Mouse (Mus musculus): ENCODE measurements at regions not wholly inside any gene's neighbourhood (a gene's known extent, or its start where the extent isn't known, plus 50 kb on each side); places are given as distances from the start of the nearest gene placed in this dataset.
A peak's percentile ranks its signal among the peaks of the same experiment; 100 is the strongest.

- Histone ChIP-seq H3K27me3 (replicated peaks; ENCODE audit: control insufficient read depth, insufficient read depth, low read length) (no peaks in the 10 kb centered on the region), H3K9ac (ENCODE audit: low read depth, low read length) (no peak overlapping the region), H3K36me3 (ENCODE audit: control insufficient read depth, insufficient read depth, low read length) (no peaks in the 10 kb centered on the region), H3K9me3 (ENCODE audit: control insufficient read depth, low read length) (no peaks in the 10 kb centered on the region), H3K4me2 (ENCODE audit: low read depth, low read length) (no peak overlapping the region), H3K4me1 (ENCODE audit: control insufficient read depth, insufficient read depth, low read length) (no peaks in the 10 kb centered on the region), H3K27ac (replicated peaks; ENCODE audit: low read depth, low read length) (no peak overlapping the region), H3K4me3 (ENCODE audit: low read depth, low read length) (no peak overlapping the region)
- DNase-seq (ENCODE audit: low spot score) = peak; percentile 60
- 28% methylated on average over 6 of the region's 6 CpGs for WGBS
- peak; percentile 60 for ATAC-seq (ENCODE audit: low read depth)
Measured at GRCm38 (mm10) chr4:97465932-97466666, 283.1 kb upstream of the Gm10192 start.

GRCm38 (mm10) chr4:97465517-97465916 is 282.6 kb upstream of the Gm10192 start:
- DNase-seq (ENCODE audit: low spot score) (no peak), ATAC-seq (ENCODE audit: low read depth) (peak; percentile 22; the same call in 1 of the 2 replicates)
- H3K36me3 ChIP-seq (ENCODE audit: control insufficient read depth, insufficient read depth, low read length) = no peaks in the 10 kb centered on the region
- no peak overlapping the region for H3K4me3 ChIP-seq (ENCODE audit: low read depth, low read length)
- no peak overlapping the region for H3K9ac ChIP-seq (ENCODE audit: low read depth, low read length)
- H3K27me3 ChIP-seq (replicated peaks; ENCODE audit: control insufficient read depth, insufficient read depth, low read length) = no peaks in the 10 kb centered on the region
- no peak overlapping the region for H3K27ac ChIP-seq (replicated peaks; ENCODE audit: low read depth, low read length)
- no peaks in the 10 kb centered on the region for H3K4me1 ChIP-seq (ENCODE audit: control insufficient read depth, insufficient read depth, low read length)
- H3K4me2 ChIP-seq (ENCODE audit: low read depth, low read length) = no peak overlapping the region
- H3K9me3 ChIP-seq (ENCODE audit: control insufficient read depth, low read length) = no peaks in the 10 kb centered on the region

GRCm38 (mm10) chr4:97461177-97461576 is 278.2 kb upstream of the Gm10192 start:
- no peaks in the 10 kb centered on the region for H3K36me3 ChIP-seq (ENCODE audit: control insufficient read depth, insufficient read depth, low read length)
- 63% methylated on average over 1 of the region's 1 CpGs for WGBS
- ATAC-seq (ENCODE audit: low read depth) = no peak
- H3K4me2 ChIP-seq (ENCODE audit: low read depth, low read length) = no peak overlapping the region
- H3K9ac ChIP-seq (ENCODE audit: low read depth, low read length) = no peak overlapping the region
- H3K9me3 ChIP-seq (ENCODE audit: control insufficient read depth, low read length) = no peaks in the 10 kb centered on the region
- H3K4me1 ChIP-seq (ENCODE audit: control insufficient read depth, insufficient read depth, low read length) = no peaks in the 10 kb centered on the region
- H3K4me3 ChIP-seq (ENCODE audit: low read depth, low read length) = no peak overlapping the region
- no peak for DNase-seq (ENCODE audit: low spot score)
- H3K27ac ChIP-seq (replicated peaks; ENCODE audit: low read depth, low read length) = no peak overlapping the region
- H3K27me3 ChIP-seq (replicated peaks; ENCODE audit: control insufficient read depth, insufficient read depth, low read length) = no peaks in the 10 kb centered on the region

- no peak for DNase-seq (ENCODE audit: low spot score)
- H3K4me1 ChIP-seq (ENCODE audit: control insufficient read depth, insufficient read depth, low read length) = no peaks in the 10 kb centered on the region
- H3K4me2 ChIP-seq (ENCODE audit: low read depth, low read length) = no peak overlapping the region
- H3K9me3 ChIP-seq (ENCODE audit: control insufficient read depth, low read length) = peaks cover 4% of the 10 kb centered on the region; the same call in 1 of the 2 replicates
- no peaks in the 10 kb centered on the region for H3K36me3 ChIP-seq (ENCODE audit: control insufficient read depth, insufficient read depth, low read length)
- no peak overlapping the region for H3K27ac ChIP-seq (replicated peaks; ENCODE audit: low read depth, low read length)
- ATAC-seq (ENCODE audit: low read depth) = no peak
- H3K4me3 ChIP-seq (ENCODE audit: low read depth, low read length) = no peak overlapping the region
- 65% methylated on average over 5 of the region's 5 CpGs for WGBS
- no peaks in the 10 kb centered on the region for H3K27me3 ChIP-seq (replicated peaks; ENCODE audit: control insufficient read depth, insufficient read depth, low read length)
- no peak overlapping the region for H3K9ac ChIP-seq (ENCODE audit: low read depth, low read length)
Measured at GRCm38 (mm10) chr4:97439288-97440029, 256.5 kb upstream of the Gm10192 start.

- Histone ChIP-seq H3K36me3 (ENCODE audit: control insufficient read depth, insufficient read depth, low read length) (no peaks in the 10 kb centered on the region), H3K4me1 (ENCODE audit: control insufficient read depth, insufficient read depth, low read length) (no peaks in the 10 kb centered on the region), H3K4me2 (ENCODE audit: low read depth, low read length) (no peak overlapping the region), H3K9ac (ENCODE audit: low read depth, low read length) (no peak overlapping the region), H3K27me3 (replicated peaks; ENCODE audit: control insufficient read depth, insufficient read depth, low read length) (no peaks in the 10 kb centered on the region), H3K27ac (replicated peaks; ENCODE audit: low read depth, low read length) (no peak overlapping the region), H3K4me3 (ENCODE audit: low read depth, low read length) (no peak overlapping the region), H3K9me3 (ENCODE audit: control insufficient read depth, low read length) (no peaks in the 10 kb centered on the region)
- ATAC-seq (ENCODE audit: low read depth) (no peak), DNase-seq (ENCODE audit: low spot score) (peak; percentile 2)
- 46% methylated on average over 1 of the region's 1 CpGs for WGBS
Measured at GRCm38 (mm10) chr4:97432681-97433080, 249.7 kb upstream of the Gm10192 start.

GRCm38 (mm10) chr4:97432094-97432493 is 249.1 kb upstream of the Gm10192 start:
- 79% methylated on average over 1 of the region's 1 CpGs for WGBS
- no peak overlapping the region for H3K9ac ChIP-seq (ENCODE audit: low read depth, low read length)
- H3K27ac ChIP-seq (replicated peaks; ENCODE audit: low read depth, low read length) = no peak overlapping the region
- H3K4me2 ChIP-seq (ENCODE audit: low read depth, low read length) = no peak overlapping the region
- no peaks in the 10 kb centered on the region for H3K36me3 ChIP-seq (ENCODE audit: control insufficient read depth, insufficient read depth, low read length)
- no peak overlapping the region for H3K4me3 ChIP-seq (ENCODE audit: low read depth, low read length)
- ATAC-seq (ENCODE audit: low read depth) (no peak), DNase-seq (ENCODE audit: low spot score) (no peak)
- no peaks in the 10 kb centered on the region for H3K4me1 ChIP-seq (ENCODE audit: control insufficient read depth, insufficient read depth, low read length)
- no peaks in the 10 kb centered on the region for H3K27me3 ChIP-seq (replicated peaks; ENCODE audit: control insufficient read depth, insufficient read depth, low read length)
- H3K9me3 ChIP-seq (ENCODE audit: control insufficient read depth, low read length) = no peaks in the 10 kb centered on the region

- Histone ChIP-seq H3K27ac (replicated peaks; ENCODE audit: low read depth, low read length) (no peak overlapping the region), H3K4me1 (ENCODE audit: control insufficient read depth, insufficient read depth, low read length) (no peaks in the 10 kb centered on the region), H3K27me3 (replicated peaks; ENCODE audit: control insufficient read depth, insufficient read depth, low read length) (no peaks in the 10 kb centered on the region), H3K4me2 (ENCODE audit: low read depth, low read length) (no peak overlapping the region), H3K36me3 (ENCODE audit: control insufficient read depth, insufficient read depth, low read length) (no peaks in the 10 kb centered on the region), H3K9ac (ENCODE audit: low read depth, low read length) (no peak overlapping the region), H3K4me3 (ENCODE audit: low read depth, low read length) (no peak overlapping the region), H3K9me3 (ENCODE audit: control insufficient read depth, low read length) (no peaks in the 10 kb centered on the region)
- no peak for ATAC-seq (ENCODE audit: low read depth)
- 66% methylated on average over 2 of the region's 2 CpGs for WGBS
- DNase-seq (ENCODE audit: low spot score) = no peak
Measured at GRCm38 (mm10) chr4:97431239-97431638, 248.3 kb upstream of the Gm10192 start.

- Histone ChIP-seq H3K4me2 (ENCODE audit: low read depth, low read length) (no peak overlapping the region), H3K9me3 (ENCODE audit: control insufficient read depth, low read length) (no peaks in the 10 kb centered on the region), H3K4me3 (ENCODE audit: low read depth, low read length) (no peak overlapping the region), H3K27me3 (replicated peaks; ENCODE audit: control insufficient read depth, insufficient read depth, low read length) (no peaks in the 10 kb centered on the region), H3K9ac (ENCODE audit: low read depth, low read length) (no peak overlapping the region), H3K36me3 (ENCODE audit: control insufficient read depth, insufficient read depth, low read length) (no peaks in the 10 kb centered on the region), H3K4me1 (ENCODE audit: control insufficient read depth, insufficient read depth, low read length) (no peaks in the 10 kb centered on the region; the same call in 1 of the 2 replicates), H3K27ac (replicated peaks; ENCODE audit: low read depth, low read length) (no peak overlapping the region)
- 91% methylated on average over 1 of the region's 1 CpGs for WGBS
- no peak for ATAC-seq (ENCODE audit: low read depth)
- DNase-seq (ENCODE audit: low spot score) = no peak
Measured at GRCm38 (mm10) chr4:97419845-97420244, 236.9 kb upstream of the Gm10192 start.

All from embryonic facial prominence, embryonic 14.5 days (tissue).